Mouse (Mus musculus): ENCODE measurements around the gene Pwp1. TPM values are rescaled to one million over a fixed set of nuclear protein-coding genes. Genes with fewer than 3 reads are reported as not detected.
"Not testable (repeated sequence)": the region's sequence is repeated elsewhere in the genome, so short reads cannot be mapped to it uniquely, and the experiment has no call there.

Gene Pwp1
- 17.7 and 21.0 TPM in 2 replicates for polyA plus RNA-seq (2012; rRNA removed)

DNA sequence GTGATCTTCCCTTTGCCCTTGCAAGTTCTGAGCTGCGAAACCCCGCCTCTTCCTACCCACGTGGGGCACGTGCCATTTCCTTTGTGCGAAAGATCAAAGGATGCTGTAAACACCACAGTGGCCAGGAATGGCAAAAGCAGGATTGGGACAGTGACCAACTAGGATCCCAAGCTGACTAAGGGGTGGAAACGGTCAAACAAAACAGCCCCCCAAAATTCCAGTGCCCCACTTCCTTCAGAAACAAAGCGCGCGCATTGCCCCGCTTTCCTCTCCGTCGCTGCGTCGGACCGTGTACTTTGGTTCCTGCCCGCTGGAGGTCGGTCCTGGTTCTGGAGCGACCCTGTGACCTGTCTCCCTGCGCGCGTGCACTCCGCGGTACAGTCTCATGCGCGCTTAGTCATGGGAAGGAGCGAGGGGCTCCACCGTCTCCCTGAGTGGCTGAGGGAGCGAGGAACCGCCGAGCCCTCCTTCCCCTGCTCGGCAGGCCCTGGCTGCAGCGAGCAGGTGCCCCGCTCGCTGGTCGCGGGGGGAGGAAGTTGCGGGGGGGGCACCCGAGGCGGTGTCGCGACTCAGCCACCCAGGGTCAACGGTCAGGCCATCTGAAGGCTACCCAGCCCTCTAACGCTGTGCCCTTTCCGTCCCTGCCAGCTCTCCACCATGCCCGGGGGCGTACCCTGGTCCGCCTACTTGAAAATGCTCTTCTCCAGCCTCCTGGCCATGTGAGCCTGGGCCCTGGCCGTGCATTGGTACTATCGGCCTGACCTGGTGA lies at the start of gene Pwp1:
Pwp1 (plus strand) TSS at position 410 of the 769 bp plus-strand sequence.
- DNase-seq (ENCODE audit: extremely low spot score in 1 of 2, low spot score in 1 of 2): peak in 1 of 2 experiments; percentile 32

GRCm38 (mm10) chr10:85822143-85822696 lies 7.1 kb upstream of the Pwp1 start:
- DNase-seq (ENCODE audit: extremely low spot score in 1 of 2, low spot score in 1 of 2): not testable (repeated sequence)

DNA sequence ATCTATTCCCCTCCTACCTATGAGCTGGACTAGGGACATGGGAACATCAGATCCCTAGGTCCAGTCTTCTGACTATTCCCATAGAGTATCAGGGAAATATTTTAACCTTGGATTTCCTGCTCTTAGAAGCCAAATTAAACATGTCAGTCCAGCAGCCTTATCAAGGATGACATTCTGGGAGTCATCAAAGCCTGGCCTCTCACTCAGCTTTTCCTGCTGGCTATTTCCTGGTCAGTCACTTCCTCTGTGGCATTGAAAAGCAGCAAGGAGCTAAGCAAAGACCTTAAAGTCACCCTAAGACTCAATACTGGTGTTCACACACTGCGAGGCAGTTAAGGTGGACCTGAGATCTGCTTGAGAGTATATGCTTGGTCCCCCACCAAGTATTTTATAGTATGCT lies 5.5 kb upstream of the Pwp1 start:
- DNase-seq (ENCODE audit: extremely low spot score in 1 of 2, low spot score in 1 of 2): not testable (repeated sequence)

- DNase-seq (ENCODE audit: extremely low spot score in 1 of 2, low spot score in 1 of 2): not testable (repeated sequence)
These were observed 591 bp upstream of the Pwp1 start for GRCm38 (mm10) chr10:85828722-85829084.

- DNase-seq (ENCODE audit: extremely low spot score in 1 of 2, low spot score in 1 of 2): no peak
These were observed 17.0 kb downstream of the Pwp1 start for GRCm38 (mm10) chr10:85846105-85846862.

GRCm38 (mm10) chr10:85871698-85872478 lies 42.6 kb downstream of the Pwp1 start:
- peak; percentile 87 to 96 for DNase-seq (ENCODE audit: extremely low spot score in 1 of 2, low spot score in 1 of 2)

- DNase-seq (ENCODE audit: extremely low spot score in 1 of 2, low spot score in 1 of 2): no peak
These were observed 43.1 kb downstream of the Pwp1 start for GRCm38 (mm10) chr10:85872479-85872773.

DNA sequence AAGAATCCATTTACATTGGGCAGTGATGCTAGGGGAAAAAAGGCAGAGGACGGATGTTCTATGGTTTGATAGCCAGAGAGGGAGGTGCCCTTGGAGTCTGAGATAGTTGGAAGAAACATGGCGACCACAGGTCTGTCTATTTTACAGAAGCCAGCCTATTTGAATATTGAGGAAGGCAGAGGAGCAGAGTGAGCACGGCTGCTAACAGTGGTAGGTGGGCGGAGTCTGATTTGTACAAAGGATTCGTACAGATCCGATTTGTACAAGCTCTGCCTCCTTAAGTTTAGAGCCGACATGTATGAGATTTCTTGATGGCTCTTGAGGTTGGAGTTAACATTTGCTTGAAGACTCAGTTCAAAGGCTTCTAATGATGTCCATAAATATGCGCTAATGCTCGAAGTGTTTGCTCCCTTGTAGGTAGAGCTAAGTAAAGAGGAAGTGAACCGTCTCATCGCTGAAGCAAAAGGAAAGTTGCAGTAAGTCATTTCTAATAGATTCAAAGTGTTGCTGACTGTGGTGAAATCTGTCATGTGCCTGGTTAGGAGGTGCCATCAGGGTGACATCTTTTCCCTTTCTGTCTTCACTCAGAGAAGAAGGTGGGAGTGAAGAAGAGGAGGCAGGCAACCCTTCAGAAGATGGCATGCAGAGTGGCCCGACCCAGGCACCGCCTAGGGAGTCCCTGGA lies 44.7 kb downstream of the Pwp1 start:
- DNase-seq (ENCODE audit: extremely low spot score in 1 of 2, low spot score in 1 of 2): no peak

DNA sequence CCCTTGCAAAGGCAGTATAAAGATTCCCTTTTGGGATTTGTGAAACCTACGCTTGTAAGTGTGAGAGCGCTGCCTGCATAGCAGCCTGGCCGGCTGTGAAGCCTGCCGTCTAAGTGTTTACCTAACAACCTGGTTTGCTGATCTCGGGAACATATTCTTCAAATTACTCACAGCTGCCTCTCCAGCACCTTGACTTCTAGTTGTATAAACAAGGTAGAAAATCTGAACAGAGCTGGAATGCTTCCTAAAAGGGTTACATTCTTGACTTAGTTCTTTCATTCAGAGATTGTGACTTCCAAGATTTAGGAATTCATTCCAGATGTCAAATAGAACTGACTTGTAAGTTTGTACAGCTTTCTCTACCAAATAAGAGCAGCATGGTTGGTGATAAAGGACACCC lies 46.5 kb downstream of the Pwp1 start:
- DNase-seq (ENCODE audit: extremely low spot score in 1 of 2, low spot score in 1 of 2): no peak

DNA sequence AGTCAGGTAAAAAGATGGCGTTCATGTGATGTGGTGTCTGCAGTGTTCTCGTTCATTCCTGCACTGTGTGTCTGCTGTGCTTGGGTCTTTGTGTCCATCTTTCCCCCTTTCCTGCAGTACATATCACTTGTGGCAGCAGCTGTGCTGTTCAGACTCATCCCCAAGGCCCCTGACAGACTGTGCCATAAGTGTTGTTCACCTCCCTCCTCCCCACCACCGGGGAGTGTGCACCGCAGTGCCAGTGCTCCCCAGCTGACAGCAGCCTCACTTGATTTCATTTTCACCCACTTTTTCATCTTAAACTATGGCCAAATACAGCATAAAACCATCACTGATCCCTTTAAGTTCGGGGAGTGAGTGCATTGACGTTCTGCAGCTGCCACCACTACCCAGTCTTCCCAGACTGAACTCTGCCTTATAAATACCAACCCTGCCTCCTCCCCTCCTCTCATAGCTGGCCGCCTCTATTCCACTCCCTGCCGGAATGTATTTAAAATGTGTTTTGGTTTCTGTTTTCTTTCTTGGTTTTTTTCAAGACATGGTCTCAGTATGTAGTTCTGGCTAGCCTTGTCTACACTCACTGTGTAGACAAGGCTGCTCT lies 50.7 kb downstream of the Pwp1 start:
- no peak for DNase-seq (ENCODE audit: extremely low spot score in 1 of 2, low spot score in 1 of 2)

GRCm38 (mm10) chr10:85916498-85917309 lies 87.4 kb downstream of the Pwp1 start, which contains the start of gene Prdm4:
Gene Prdm4 (minus strand): TSS chr10:85917142.
- peak; percentile 97 to 98 for DNase-seq (ENCODE audit: extremely low spot score in 1 of 2, low spot score in 1 of 2)

DNA sequence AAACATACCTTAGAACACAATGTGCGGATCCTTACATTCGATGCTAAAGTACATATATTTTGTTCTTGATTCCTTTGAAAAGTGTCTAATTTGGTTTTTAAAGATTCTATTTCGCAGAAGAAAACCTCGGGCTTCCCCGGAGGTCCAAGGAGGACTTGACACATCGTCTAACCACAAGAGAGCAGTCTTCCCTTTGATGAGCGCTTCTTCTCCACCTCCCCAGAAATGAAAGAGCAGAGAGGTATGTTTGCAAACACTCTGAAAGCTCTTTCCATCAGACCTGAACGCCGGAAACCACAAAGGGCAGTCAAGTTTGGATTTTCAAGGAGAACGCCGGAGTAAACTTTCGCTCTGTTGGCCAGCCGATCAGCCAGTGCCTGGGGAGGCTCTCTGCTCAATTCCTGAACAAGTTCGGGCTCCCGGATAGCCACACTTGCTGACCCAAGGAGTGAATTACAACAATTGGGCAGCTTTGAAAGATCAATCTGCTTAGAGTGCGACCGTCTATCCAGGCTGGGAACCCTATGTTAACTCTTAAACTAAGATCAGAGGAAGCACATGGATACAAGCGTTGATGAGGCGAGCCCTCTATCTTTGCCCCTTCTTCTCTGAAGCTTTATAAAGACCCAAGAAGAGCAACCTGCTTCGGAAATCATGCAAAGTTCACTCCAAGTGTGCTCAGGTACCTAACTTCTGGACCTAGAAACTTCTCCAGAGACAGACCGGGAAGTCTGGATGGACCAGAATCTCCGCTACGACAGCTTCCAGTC lies 98.6 kb downstream of the Pwp1 start, which contains the start of gene Ascl4:
Ascl4 (plus strand) TSS at position 6 of the 770 bp plus-strand sequence.
- DNase-seq (ENCODE audit: extremely low spot score in 1 of 2, low spot score in 1 of 2): peak in 1 of 2 experiments; percentile 10

DNA sequence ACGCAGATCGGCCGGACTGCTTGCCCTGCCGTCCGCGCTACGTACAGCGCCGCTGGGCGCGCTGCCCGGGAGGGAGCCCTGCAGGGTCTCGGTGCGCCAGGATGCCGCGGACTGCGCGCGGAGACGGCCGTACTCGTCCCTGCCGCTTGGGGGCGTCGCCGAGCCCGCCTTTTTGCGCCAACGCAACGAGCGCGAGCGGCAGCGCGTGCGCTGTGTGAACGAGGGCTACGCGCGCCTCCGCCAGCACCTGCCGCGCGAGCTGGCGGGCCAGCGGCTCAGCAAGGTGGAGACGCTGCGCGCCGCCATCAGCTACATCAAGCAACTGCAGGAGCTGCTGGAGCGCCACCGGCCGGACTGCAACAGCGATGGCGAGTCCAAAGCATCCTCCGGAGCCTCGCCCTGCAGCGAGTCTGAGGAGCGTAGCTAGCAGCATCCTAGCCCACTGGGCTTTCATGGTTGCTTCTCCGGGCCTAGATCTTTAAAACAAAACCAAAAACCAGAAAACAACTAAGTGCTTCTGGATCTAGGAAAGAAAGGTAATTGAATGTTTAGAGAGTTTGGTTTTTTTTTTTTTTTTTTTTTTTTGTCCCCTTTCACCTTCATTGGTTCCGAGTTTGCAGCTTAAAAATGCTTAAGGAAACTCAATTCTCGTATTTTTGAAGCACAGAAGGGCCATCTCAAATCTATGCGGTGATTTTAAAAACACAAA lies 99.4 kb downstream of the Pwp1 start:
- peak; percentile 53 to 85 for DNase-seq (ENCODE audit: extremely low spot score in 1 of 2, low spot score in 1 of 2)

GRCm38 (mm10) chr10:85929208-85929591 lies 99.9 kb downstream of the Pwp1 start:
- no peak for DNase-seq (ENCODE audit: extremely low spot score in 1 of 2, low spot score in 1 of 2)

- no peak for DNase-seq (ENCODE audit: extremely low spot score in 1 of 2, low spot score in 1 of 2)
These were observed 100.7 kb downstream of the Pwp1 start for GRCm38 (mm10) chr10:85929962-85930361.

DNA sequence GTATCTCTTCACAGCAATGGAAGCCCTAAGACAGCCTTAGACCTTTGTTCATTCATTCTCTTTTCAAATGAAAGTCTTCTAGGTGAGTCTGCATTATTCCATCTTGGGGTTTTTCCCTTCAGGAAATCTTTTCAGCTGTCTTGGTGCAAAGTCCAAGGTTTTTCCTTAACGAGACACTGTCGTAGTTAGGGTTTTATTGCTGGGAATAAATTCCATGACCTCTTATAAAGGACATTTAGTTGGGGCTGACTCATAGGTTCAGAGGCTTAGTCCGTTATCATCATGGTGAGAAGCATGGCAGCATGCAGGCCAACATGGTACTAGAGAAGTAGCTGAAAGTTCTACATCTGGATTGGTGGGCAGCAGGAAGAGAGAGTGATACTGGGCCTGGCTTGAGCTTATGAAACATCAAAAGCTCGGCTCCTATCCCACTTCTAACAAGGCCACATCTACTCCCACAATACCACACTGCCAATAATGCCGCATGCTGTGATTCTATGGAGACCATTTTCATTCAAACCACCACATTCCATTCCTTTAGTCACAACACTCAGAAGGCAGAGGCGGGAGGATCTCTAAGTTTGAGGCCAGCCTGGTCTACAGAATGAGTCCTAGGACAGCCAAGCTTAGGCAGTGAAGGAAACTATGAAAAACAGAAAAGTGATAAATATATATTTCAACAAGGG lies 107.1 kb downstream of the Pwp1 start:
- no peak for DNase-seq (ENCODE audit: extremely low spot score in 1 of 2, low spot score in 1 of 2)
